Mouse (Mus musculus) forelimb bud, embryonic 11.5 days (tissue): ENCODE data around the gene Sdf2l1.
"Not testable (repeated sequence)": the region's sequence is repeated elsewhere in the genome, so short reads cannot be mapped to it uniquely, and the experiment has no call there.

Experiments used
- DNase-seq: peaks from one replicate; pipeline ENCODE4 v3.0.0-alpha.2; 2012; ENCODE audit warnings: low read depth, low spot score

Gene Sdf2l1

DNA sequence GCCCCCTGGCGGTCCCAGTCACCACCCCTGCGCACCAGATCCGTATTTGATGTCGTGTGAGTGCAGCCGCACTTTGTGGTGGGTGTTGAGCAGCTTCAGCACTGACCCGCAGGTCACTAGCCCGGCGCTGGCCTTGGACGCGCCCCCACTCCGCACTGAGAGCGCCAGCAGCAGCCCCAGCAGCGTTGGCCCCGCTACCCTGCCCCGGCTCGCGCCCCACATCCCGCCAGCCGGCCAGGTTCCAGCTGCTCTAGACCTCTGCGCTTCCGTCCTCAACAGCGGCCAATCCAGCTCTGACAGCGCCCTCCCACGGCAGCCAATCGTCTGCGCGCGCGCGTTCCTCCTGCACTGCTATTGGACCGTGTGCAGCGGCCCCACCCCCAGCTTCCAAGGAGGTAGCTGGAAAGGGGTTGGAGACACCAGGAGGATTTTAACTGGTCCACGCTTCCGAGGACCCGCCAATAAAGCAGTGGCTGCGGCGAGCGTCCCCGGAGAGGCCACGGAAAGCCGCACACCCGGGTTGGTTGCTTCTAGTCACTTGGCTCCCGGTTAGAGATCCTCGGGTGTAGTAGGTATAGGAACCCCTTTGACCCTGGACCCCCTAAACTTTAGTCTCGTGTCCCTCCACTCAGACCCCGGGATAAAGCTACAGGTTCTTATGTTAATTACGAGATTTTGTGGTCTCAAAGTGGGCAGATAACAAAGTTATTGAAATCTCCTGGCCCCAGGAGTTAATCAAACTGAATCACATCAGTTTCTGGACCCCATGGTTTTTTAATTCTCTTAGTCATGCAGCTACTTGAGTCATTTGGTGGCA lies at the start of gene Sdf2l1:
TSS of gene Sdf2l1 (minus strand) at position 295 of the 817 bp plus-strand sequence.
- peak; percentile 97 for DNase-seq

DNA sequence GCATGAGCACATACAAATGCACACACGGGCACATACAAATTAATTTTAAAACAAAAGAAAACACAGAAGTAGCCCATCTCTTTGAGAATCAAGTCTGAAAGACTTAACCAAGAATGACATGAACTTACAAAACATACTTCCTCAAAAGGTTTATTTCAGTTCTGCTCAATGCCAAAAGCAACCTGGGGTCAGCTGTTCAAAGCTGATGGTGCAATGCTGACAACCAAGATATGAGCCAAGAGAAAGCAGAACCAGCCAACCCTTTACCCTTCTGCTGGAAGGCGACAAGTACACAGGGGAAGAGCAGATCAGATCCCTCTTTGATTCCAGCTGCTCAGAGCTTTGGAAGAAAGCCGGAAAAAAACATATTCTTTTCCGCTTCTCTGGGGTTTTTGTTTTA lies 49.2 kb upstream of the Sdf2l1 start:
- DNase-seq, result no peak

DNA sequence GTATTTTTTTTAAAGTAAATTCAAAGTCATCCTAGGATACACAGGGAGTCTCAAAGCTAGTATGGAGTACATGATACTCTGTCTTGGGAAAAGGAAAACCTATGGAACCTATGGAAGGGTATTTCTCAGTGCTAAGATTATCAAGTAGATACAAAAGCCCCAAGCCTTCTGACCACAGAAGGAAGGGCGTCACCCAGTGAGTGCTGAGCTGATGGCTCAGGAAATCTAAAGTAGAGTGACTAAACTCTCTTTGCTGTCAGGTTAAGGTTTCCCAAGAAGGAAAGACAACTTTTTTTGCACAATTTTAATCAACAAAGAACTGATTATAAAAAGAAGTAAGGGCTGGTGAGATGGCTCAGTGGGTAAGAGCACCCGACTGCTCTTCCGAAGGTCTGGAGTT lies 47.5 kb upstream of the Sdf2l1 start:
- no peak for DNase-seq

DNA sequence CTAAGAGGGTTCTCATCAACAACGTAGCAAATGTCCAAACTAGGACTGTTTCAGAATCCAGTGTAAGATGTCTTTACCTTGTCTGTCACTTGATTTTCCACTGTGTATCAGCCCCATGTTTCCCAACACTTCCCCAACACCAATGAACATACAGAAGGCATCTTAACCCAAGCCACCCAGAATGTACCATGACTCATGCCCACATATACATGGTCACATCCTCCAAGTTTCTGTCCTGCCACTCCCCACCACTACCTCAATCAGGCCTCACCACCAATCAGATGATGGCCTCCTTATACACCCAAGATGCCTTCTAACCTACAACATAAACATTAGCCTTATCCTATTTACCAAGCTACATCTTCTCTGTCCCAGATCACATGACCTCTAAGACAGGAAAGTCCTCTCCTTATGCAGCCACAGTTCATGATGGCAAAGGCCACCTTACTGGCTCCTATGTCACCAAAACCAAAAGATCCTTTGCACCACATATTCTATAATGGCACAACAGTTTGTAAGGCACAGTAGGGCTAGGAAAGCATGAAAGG lies 45.5 kb upstream of the Sdf2l1 start:
- DNase-seq, result no peak

DNA sequence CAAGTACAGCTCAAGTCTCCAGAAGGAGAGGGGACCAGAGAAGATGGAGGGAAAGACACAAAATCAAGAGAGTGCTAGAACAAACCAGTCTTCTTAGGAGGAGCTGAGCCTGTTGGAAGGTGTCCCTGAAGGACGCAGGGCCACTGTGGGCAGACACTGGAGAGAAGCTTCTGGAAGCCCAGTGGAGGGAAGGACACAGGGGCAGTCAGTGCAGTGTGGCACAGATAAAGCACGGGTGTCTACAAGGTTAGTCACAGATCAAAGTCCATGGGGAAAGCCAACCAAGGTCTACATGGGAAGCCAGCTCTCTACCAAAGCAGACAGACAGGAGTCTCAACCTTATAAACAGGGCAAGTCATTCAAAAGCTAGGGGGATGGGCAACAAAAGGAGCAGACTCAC lies 43.6 kb upstream of the Sdf2l1 start:
- no peak for DNase-seq

DNA sequence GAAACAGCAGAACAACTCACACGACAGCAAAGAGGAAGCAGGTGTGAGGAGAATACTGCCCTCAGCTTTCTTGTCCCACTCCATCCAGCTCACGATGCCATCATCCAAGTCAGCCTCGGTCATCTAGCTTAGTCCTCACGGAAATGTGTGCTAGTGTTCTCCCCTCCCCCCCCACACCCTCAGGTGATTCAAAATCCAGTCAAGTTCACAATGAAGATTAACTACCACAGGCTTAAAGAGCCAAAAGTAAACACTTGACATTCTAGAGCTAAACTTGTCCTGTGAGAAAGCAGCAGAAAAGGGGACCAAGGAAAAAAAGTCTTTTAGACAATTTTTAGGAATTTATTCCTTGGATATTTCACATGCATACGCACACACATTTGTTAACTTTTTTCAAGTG lies 35.9 kb upstream of the Sdf2l1 start:
- DNase-seq, result no peak

DNA sequence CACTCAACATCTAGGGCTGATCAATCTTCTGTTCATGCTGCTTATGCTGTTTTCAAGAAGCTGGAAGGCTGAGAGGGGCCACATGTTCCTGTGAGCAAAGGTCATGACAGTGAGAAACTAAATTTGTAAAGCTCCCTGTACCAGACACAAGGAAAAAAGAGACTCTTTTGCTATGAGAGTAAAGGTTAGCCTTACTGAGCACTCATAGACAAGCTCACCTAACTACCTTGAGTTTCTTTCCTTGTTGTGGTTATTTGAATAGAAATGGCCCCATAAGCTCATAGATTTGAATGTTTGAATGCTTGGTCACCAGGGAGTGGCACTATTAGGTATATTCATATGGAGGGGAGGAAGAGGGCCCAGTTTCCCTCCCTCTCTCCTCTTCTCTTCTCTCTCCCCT lies 35.0 kb upstream of the Sdf2l1 start:
- DNase-seq, result no peak

DNA sequence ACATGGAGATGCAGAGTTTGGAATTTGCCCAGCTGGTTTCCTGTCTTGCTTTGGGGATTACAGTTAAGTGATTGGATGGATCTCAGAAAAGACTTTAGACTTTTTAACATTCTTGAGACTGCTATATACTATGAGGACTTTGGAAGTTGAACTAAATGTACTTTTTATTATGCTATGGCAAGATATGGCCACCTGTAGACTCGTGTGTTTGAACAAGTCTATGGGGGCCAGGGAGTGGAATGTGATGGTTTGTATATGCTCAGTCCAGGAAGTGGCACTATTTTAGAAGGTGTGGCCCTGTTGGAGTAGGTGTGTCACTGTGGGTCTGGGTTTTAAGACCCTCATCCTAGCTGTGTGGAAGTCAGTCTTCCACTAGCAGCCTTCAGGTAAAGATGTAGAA lies 33.3 kb upstream of the Sdf2l1 start:
- not testable (repeated sequence) for DNase-seq

DNA sequence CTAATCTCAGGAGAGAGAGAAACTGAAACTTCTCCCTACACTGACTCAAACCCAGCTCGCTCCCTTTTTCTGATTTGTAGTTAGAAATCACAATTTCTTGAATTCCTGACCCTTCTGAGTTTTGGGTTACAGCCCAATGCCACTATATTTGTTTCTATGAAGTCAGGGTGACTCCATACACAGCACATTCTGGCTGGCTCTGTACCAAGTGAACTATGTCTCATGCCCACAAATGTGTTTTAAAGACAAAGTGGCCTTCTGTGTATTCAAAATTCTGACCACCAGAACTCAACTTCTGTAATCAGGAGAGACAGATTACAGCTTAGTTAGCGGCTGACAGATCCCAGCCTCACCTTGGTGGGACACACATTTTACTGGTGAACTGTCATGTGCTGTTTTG lies 22.2 kb upstream of the Sdf2l1 start:
- DNase-seq, result no peak

DNA sequence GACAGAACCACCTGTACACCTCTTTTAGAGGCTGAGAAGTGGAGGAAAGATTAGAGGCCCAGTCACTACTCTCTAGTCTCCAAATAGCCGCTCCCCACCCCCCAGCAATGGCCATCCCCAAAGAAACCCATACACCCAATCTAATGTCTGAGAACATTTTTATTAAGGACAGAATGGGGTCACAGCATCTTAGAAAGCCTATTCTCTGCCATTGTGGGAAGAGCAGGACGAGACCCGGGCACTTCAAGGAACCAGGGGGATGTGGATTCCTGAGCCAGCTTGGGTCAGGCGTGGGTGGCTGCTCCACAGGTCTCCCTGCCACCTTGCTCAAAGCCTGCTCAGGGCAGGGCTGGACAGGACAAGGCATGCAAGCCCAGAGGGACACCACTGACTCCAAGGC lies 19.7 kb upstream of the Sdf2l1 start:
- DNase-seq, result no peak

DNA sequence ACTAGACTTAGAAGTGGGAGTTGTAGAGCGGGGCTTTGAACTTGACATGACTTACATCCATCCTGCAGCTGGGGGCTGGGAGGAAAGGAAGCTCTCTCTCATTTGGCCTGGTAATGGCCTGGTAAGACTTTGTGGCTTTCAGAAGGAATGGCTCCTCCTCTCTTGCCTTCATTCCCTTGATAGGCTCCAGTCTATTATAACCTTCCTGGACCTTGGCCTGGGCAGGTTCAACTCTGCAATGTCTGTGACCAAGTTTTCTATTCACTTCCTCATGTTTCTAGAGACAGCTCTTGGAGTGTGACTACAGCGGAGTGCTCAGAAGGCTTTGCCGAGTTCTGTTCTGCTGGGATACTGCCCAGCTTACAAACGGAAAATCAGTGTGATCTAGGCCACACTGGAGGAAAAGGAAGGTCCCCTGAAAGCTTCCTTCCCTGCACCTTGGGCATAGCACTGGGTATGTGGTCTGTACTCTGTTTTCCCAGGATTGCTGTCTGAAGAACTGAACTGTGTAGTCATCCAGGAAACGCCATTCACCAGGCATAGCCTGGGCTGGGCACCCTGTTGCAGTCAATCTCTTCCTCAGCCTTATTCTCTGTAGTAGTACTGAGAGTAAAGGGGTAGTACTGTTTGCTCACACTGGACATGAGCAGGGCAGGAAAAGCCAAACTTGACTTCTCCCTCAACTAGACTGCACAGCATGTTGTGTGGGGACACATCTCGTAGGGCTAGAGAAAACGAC lies 18.5 kb upstream of the Sdf2l1 start:
- DNase-seq, result no peak

DNA sequence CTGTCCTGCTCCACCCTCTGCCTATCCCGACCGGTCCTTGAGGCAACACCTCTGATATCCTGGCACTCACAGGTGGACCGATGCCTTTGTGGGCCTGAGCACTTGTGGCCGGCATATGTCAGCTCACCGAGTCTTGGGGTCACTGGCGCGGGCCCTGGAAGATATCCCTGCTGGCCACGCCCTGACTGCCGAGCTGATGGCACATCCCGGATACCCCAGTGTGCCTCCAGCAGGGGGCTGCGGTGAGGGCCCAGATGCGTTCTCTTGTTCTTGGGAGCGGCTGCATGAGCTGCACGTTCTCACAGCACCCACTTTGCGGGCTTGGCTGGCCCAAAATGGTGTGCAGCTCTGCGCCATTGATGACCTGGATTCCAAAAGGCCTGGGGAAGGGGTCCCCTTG lies 15.9 kb upstream of the Sdf2l1 start:
- DNase-seq, result no peak

DNA sequence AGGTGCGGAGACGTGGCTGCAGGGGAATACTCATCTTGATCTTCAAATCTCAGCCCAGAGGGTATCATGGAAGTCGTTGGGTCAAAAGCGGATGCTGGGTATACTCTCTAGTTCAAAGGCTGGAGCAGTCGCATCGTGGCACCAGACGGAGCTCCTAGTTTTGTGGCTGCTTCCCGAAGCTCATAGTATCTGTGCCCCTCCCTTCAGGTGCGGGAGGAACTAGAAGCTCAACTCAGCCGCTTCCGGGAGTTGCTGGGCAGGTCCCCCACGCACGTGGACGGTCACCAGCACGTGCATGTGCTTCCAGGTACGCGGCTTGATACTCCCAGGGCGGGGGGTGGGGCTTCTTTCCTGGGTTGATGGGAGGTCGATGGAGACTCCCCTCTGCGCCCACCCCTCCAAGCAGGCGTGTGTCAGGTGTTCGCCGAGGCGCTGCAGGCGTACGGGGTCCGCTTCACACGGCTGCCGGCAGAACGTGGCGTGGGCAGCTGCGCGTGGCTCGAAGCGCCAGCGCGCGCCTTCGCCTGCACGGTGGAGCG lies 15.3 kb upstream of the Sdf2l1 start:
- DNase-seq, result no peak

DNA sequence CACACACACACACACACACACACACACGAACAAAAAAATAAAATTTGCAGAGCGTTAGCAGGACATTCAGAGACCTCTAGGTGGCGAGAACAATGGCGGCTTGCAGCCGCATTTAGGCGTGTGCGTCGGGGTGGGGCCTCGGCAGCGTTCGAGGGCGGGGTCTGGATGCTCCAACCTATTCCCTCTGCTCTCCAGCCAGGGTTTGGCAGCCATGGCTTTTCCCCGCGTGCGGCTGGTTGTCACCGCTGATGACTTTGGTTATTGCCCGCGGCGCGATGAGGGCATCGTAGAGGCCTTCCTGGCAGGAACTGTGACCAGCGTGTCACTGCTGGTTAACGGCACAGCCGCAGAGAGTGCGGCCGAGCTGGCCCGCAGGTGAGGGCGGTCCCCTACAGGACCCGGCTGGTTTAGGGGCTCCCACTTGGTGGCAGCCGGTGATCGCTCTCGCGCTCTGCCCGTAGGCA lies 14.6 kb upstream of the Sdf2l1 start, which contains the start of gene Ccdc116:
TSS of gene Ccdc116 (minus strand) at position 458 of the 464 bp plus-strand sequence.
- DNase-seq, result peak; percentile 89

DNA sequence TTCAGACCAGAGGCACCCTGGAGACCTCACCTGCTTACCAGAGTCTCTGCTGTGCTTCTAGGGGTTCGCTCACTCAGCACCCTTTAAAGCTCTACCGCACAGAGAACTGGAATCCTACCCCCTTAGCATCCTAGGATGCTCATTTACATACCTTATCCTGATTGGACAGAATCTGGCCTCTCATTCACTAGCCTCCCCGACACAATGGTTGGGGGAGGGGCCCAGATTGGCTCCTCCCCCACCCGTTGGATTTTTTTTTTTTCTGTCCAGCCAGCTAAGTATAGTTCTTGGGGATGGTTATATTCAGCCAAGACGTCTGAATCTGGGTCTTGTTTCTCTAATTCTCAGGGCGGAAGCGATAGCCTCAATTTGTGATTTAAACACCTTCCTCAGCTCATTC lies 12.2 kb upstream of the Sdf2l1 start, which contains the start of gene Ydjc:
TSS of gene Ydjc (plus strand) at position 283 of the 400 bp plus-strand sequence.
- DNase-seq, result peak; percentile 45

DNA sequence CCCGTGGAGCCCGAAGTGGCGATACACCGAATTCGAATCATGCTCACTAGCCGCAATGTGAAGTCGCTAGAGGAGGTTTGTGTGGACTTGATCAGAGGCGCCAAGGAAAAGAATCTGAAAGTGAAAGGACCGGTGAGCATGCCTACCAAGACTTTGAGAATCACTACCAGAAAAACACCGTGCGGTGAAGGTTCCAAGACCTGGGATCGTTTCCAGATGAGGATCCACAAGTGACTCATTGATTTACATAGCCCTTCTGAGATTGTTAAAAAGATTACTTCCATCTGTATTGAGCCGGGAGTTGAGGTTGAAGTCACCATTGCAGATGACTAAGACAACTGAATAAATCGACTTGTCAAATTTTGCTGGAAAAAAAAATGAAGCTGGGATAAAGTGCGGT lies 5.2 kb upstream of the Sdf2l1 start:
- no peak for DNase-seq

DNA sequence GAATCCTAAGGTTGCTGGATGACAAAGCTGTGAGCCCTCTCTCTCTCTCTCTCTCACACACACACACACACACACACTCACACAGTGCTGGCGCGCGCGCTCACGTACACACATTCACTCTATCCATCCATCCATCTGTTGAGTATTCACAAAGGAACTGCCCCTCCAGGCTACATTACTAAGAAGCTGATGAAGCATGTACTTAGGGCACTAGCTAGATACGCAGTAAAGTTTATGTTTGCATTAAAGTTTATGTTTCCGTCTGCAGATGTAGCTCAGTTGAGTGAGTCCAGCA lies 670 bp upstream of the Sdf2l1 start:
- no peak for DNase-seq

DNA sequence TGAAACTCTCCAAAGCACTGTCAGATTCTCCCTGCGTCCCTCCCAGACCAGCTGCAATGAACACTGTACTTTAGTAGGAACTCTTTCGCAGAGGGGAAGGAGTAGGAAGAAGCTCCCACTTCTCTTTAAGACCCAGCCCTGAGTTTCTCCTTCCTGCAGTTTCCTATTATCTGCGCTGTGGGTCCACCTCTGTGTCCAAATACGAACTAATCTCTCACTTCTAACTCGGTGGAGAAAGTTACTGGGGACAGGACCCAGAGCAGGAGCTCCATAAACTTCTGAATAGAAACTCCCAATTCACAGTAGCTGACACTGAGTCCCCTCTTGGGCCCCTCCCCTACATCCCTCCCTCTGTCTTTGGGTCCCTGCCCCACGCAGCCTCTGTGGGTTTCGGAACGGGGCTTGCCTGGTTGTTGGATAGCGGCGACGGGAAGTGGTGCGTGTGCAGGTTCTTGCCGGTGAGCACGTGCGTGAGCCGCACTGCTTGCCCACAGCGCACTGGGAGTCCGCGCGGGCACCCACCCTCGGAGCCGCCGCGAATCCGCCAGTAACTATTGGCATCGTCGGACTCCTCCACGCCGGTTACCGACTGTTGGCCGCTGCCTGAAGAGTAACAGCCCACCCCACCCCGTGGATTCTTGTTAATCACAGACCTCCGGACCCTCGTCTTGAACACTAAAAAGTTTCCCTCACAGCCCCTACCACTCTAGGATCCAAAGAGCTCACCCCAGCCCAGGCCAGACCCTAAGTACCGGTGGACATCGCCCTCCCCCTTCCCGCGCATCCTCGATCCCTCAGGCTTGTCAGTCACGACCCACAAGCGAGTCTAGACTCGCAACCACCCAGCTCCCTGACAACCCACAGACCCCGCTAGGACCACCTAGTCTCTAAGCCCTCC lies 743 bp downstream of the Sdf2l1 start:
- no peak for DNase-seq

DNA sequence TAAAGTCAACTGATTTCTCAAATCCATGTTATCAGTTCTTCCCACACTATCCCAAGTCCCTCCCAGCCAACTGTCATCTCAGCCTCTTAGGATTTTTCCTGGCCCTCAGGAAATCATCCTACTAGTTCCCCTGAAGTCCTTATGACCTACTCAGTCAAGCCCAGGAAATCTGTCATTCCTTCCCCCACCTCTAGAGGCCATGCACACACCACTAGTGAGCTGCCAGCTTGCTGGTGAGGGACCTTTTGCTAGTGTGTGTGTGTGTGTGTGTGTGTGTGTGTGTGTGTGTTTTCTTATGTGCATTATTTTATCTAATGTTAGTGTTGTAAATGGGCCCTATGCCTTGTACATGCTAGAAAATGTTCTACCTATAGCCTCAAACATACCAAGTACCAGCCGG lies 4.9 kb downstream of the Sdf2l1 start:
- DNase-seq, result no peak

DNA sequence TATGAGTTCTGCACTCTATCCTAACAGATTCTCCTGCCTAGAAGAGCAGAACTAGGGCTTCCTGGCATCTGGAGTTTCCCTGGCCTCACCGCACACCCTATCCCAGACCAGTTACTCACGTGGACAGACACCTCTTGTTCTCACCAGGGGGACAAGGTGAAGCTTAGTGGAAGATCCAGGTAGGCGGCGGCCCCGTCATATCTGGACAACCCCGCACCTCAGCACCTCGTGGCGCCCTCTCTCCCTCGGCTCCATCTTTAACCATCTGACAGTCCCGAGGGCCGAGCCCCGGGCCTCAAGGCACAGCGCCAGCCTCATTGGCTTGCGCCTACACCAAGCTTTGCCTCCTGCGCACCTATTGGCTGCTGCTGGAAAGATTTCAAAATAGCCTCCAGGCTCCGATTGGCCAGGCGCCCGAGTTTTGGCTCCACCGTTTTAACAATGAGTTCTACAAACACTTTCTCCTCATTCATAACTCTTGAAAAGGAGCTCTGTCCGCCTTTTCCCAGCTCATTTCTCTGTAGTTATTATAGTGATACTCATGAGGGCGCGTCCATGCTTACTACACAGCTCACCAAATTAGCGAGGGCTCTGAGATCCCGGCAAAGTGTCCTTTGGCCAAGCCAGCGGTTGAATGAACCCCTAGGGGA lies 7.2 kb downstream of the Sdf2l1 start, which contains the start of gene 2610318N02Rik:
TSS of gene 2610318N02Rik (minus strand) at position 297 of the 650 bp plus-strand sequence.
- DNase-seq, result peak; percentile 91
